Mouse (Mus musculus): Measurements from ENCODE around the gene Nudt1.
"Not testable (repeated sequence)": the region's sequence is repeated elsewhere in the genome, so short reads cannot be mapped to it uniquely, and the experiment has no call there.

Nudt1 gene

GRCm38 (mm10) chr5:140345244-140345643, 23.8 kb downstream of the Nudt1 start:
- no peak for DNase-seq

GRCm38 (mm10) chr5:140346050-140346449, 24.6 kb downstream of the Nudt1 start:
- DNase-seq: no peak

GRCm38 (mm10) chr5:140349882-140350281, 28.4 kb downstream of the Nudt1 start:
- DNase-seq: no peak

GRCm38 (mm10) chr5:140350731-140351497, 29.5 kb downstream of the Nudt1 start:
- no peak for DNase-seq

- DNase-seq: no peak
These were observed 30.9 kb downstream of the Nudt1 start for GRCm38 (mm10) chr5:140352352-140352751.

- no peak for DNase-seq
These were observed 34.5 kb downstream of the Nudt1 start for GRCm38 (mm10) chr5:140355934-140356333.

GRCm38 (mm10) chr5:140357466-140357865, 36.0 kb downstream of the Nudt1 start:
- DNase-seq: no peak

GRCm38 (mm10) chr5:140359930-140360674, 38.6 kb downstream of the Nudt1 start:
- DNase-seq: no peak

- DNase-seq: no peak
These were observed 43.0 kb downstream of the Nudt1 start for GRCm38 (mm10) chr5:140364415-140364814.

- DNase-seq: not testable (repeated sequence)
These were observed 46.7 kb downstream of the Nudt1 start for GRCm38 (mm10) chr5:140368126-140368525.

- DNase-seq: no peak
These were observed 47.5 kb downstream of the Nudt1 start for GRCm38 (mm10) chr5:140368926-140369325.

GRCm38 (mm10) chr5:140369466-140369865, 48.0 kb downstream of the Nudt1 start:
- DNase-seq: no peak

GRCm38 (mm10) chr5:140370446-140371254, 49.2 kb downstream of the Nudt1 start:
- no peak for DNase-seq

GRCm38 (mm10) chr5:140371671-140372070, 50.2 kb downstream of the Nudt1 start:
- DNase-seq: no peak

GRCm38 (mm10) chr5:140373711-140374110, 52.3 kb downstream of the Nudt1 start:
- no peak for DNase-seq

GRCm38 (mm10) chr5:140374226-140374625, 52.8 kb downstream of the Nudt1 start:
- DNase-seq: no peak

GRCm38 (mm10) chr5:140375249-140375829, 53.9 kb downstream of the Nudt1 start:
- no peak for DNase-seq

- DNase-seq: no peak
These were observed 56.8 kb downstream of the Nudt1 start for GRCm38 (mm10) chr5:140378121-140378853.

GRCm38 (mm10) chr5:140379299-140379698, 57.8 kb downstream of the Nudt1 start:
- no peak for DNase-seq

GRCm38 (mm10) chr5:140381156-140381555, 59.7 kb downstream of the Nudt1 start:
- no peak for DNase-seq

GRCm38 (mm10) chr5:140382688-140383087, 61.2 kb downstream of the Nudt1 start:
- DNase-seq: no peak

- no peak for DNase-seq
These were observed 62.1 kb downstream of the Nudt1 start for GRCm38 (mm10) chr5:140383559-140383958.

Data from right cerebral cortex, postnatal 14 days (tissue).